Mouse (Mus musculus) small intestine, adult 2 months (tissue): ENCODE data around the gene Slc6a18.

Source experiments
- CTCF ChIP-seq: fragments of 200-500 bp; IDR thresholded peaks from 2 replicates; pipeline ENCODE4 v1.5.1; 2012; ENCODE audit warnings: low read depth, mild to moderate bottlenecking, control low read depth, inconsistent platforms, low read length, moderate library complexity, mixed read lengths; ENCODE audit not compliant: insufficient replicate concordance, insufficient read length; ENCODE audit errors: extremely low read depth
- POLR2A ChIP-seq: fragments of 200-500 bp; IDR thresholded peaks from 2 replicates; pipeline ENCODE4 v1.6.1; 2012; ENCODE audit warnings: low read depth, mild to moderate bottlenecking, control low read depth, inconsistent platforms, low read length, moderate library complexity

GRCm38 (mm10) chr13:73631837-73632236 lies 46.0 kb downstream of the Slc6a18 start:
- TF ChIP-seq CTCF (no peak), POLR2A (no peak)
